13 mouse cellular contexts compared by ENCODE assay signal in genomic region chr17:35190096-35190495, GRCm38 (mm10). TPM values are rescaled to one million over a fixed set of nuclear protein-coding genes. Genes with fewer than 3 reads are reported as not detected.
DNase-seq lines count a peak whose midpoint lies in the region; ATAC-seq and TF ChIP-seq lines count a peak whose summit lies in the region.
"Had no signal": no experiment of that assay in that cellular context is flagged by ENCODE, and none has a peak within 500 bp of the region (broad histone marks: within the 10 kb centered on the region; RNA-seq: fewer than 3 reads in every experiment).

No protein-coding gene starts in this region.

- ATAC-seq in heart, embryonic 16.5 days (replicated peaks; ENCODE audit: extremely low read depth, insufficient read depth, low FRiP score) = no peak
- no peak for ATAC-seq in liver, embryonic 12.5 days

- H3K4me3 ChIP-seq in heart, embryonic 16.5 days (ENCODE audit: low read length) = no peak overlapping the region
- H3K4me3 ChIP-seq in E14TG2a.4 (replicated peaks; ENCODE audit: low read length) = peak overlapping the region; percentile 11; the same call in 1 of the 2 replicates
- no peak overlapping the region for H3K4me3 ChIP-seq in liver, embryonic 12.5 days
- H3K4me3 ChIP-seq in thymus, adult 2 months (ENCODE audit: control insufficient read depth, insufficient read depth, low read length) = no peak overlapping the region
- H3K4me3 ChIP-seq: forebrain, embryonic 10.5 days; hindbrain, embryonic 10.5 days had no signal

- no peak overlapping the region for H3K4me2 ChIP-seq in heart, embryonic 16.5 days (ENCODE audit: low read depth, low read length)
- peak overlapping the region; percentile 40; the same call in 1 of the 2 replicates for H3K4me2 ChIP-seq in liver, embryonic 12.5 days

- no peaks in the 10 kb centered on the region for H3K9me3 ChIP-seq in heart, embryonic 16.5 days (replicated peaks; ENCODE audit: control insufficient read depth, low read length)
- H3K9me3 ChIP-seq in E14TG2a.4 (ENCODE audit: low read length) = no peaks in the 10 kb centered on the region
- no peaks in the 10 kb centered on the region for H3K9me3 ChIP-seq in liver, embryonic 12.5 days (replicated peaks)
- H3K9me3 ChIP-seq: forebrain, embryonic 10.5 days; hindbrain, embryonic 10.5 days had no signal

- peaks cover under 1% of the 10 kb centered on the region for H3K4me1 ChIP-seq in heart, embryonic 16.5 days (ENCODE audit: control insufficient read depth, insufficient read depth, low read length)
- H3K4me1 ChIP-seq in E14TG2a.4 (replicated peaks; ENCODE audit: low read depth, low read length) = peaks cover 63% of the 10 kb centered on the region
- H3K4me1 ChIP-seq in liver, embryonic 12.5 days = peaks cover 48% of the 10 kb centered on the region
- peaks cover 58% of the 10 kb centered on the region for H3K4me1 ChIP-seq in thymus, adult 2 months (replicated peaks; ENCODE audit: control insufficient read depth, insufficient read depth, low read length)

- H3K27me3 ChIP-seq in heart, embryonic 16.5 days (ENCODE audit: control insufficient read depth, insufficient read depth, low read length) = peaks cover 6% of the 10 kb centered on the region
- peaks cover 31% of the 10 kb centered on the region for H3K27me3 ChIP-seq in E14TG2a.4 (ENCODE audit: insufficient read depth, low read length)
- H3K27me3 ChIP-seq in liver, embryonic 12.5 days (replicated peaks) = peaks cover 18% of the 10 kb centered on the region
- no peaks in the 10 kb centered on the region for H3K27me3 ChIP-seq in thymus, adult 2 months (ENCODE audit: control insufficient read depth, insufficient read depth, low read length)

- DNase-seq in heart, postnatal 25 days (ENCODE audit: low spot score) = no peak
- DNase-seq in thymus, adult 2 months = peak; percentile 57
- DNase-seq in gastrocnemius, adult 8-10 months (ENCODE audit: low spot score in 2 of 2) = no peak
- DNase-seq in lung, postnatal 25 days (ENCODE audit: low spot score) = no peak
- DNase-seq in right cerebral cortex, postnatal 36 days (ENCODE audit: low spot score in 2 of 2) = no peak

- H3K9ac ChIP-seq in heart, embryonic 16.5 days (ENCODE audit: low read length) = no peak overlapping the region
- H3K9ac ChIP-seq in liver, embryonic 12.5 days = no peak overlapping the region

- H3K36me3 ChIP-seq in heart, embryonic 16.5 days (ENCODE audit: control insufficient read depth, insufficient read depth) = no peaks in the 10 kb centered on the region
- no peaks in the 10 kb centered on the region for H3K36me3 ChIP-seq in E14TG2a.4 (ENCODE audit: insufficient read depth, low read length)
- H3K36me3 ChIP-seq in liver, embryonic 12.5 days = no peaks in the 10 kb centered on the region
- H3K36me3 ChIP-seq in thymus, adult 2 months (ENCODE audit: control insufficient read depth, insufficient read depth, low read length) = no peaks in the 10 kb centered on the region
- H3K36me3 ChIP-seq: forebrain, embryonic 10.5 days; hindbrain, embryonic 10.5 days had no signal

- TF ChIP-seq CTCF in E14TG2a.4 (conservative IDR thresholded peaks at IDR 0.05; ENCODE audit: low read length) = no peak
- TF ChIP-seq CTCF in thymus, adult 2 months (IDR thresholded peaks at IDR 0.05; ENCODE audit: borderline replicate concordance, control insufficient read depth, extremely low read depth, insufficient read depth, low read length, poor library complexity) = no peak

- intact Hi-C loops in heart, postnatal 25 days (cut with DNase I) = no loop called here

- WGBS in heart, embryonic 16.5 days = 56% methylated on average over 4 of the region's 4 CpGs
- WGBS in liver, embryonic 12.5 days (ENCODE audit: insufficient replicate concordance) = 18% methylated on average over 4 of the region's 4 CpGs
- 9% methylated on average over 4 of the region's 4 CpGs for WGBS in thymus, adult 2 months

- peak overlapping the region; percentile 8; the same call in 1 of the 2 replicates for H3K27ac ChIP-seq in heart, embryonic 16.5 days (ENCODE audit: low read length)
- H3K27ac ChIP-seq in liver, embryonic 12.5 days = peak overlapping the region; percentile 72
- peak overlapping the region; percentile 97 for H3K27ac ChIP-seq in thymus, adult 2 months (ENCODE audit: control insufficient read depth, insufficient read depth, low read length)
- H3K27ac ChIP-seq: forebrain, embryonic 10.5 days; hindbrain, embryonic 10.5 days had no signal

- TF ChIP-seq POLR2A in thymus, adult 2 months (IDR thresholded peaks at IDR 0.05; ENCODE audit: control insufficient read depth, extremely low read depth, insufficient read depth, low read length, poor library complexity) = no peak

RNA-seq across cellular contexts. Expression of gene Lst1, which starts 1.9 kb away (rescaled TPM):
- 7.9 and 8.2 TPM in 2 replicates for polyA plus RNA-seq in heart, embryonic 16.5 days (2015; fragmentation: Nextera tagmentation; extraction: Ambion mirVana)
- 1 to 10 TPM; 2.7 to 5.3 TPM for total RNA-seq in heart, postnatal 25 days (2021)
- polyA plus RNA-seq in liver, embryonic 12.5 days (2016; fragmentation: Nextera tagmentation; extraction: Ambion mirVana) = 20.8 and 23.7 TPM in 2 replicates
- 30.7 and 49.6 TPM in 2 replicates for polyA plus RNA-seq in thymus, adult 2 months (2012; rRNA removed)
- total RNA-seq in gastrocnemius, adult 8-10 months (2022) = under 1 TPM in 2 of 4 experiments, not detected in 2; 0.73 to 0.92 TPM

RNA-seq across cellular contexts. Expression of gene Ltb, which starts 4.1 kb away (rescaled TPM):
- polyA plus RNA-seq in heart, embryonic 16.5 days (2015; fragmentation: Nextera tagmentation; extraction: Ambion mirVana) = 3.5 and 6.4 TPM in 2 replicates
- total RNA-seq in heart, postnatal 25 days (2021) = 1 to 10 TPM; 1.4 to 1.8 TPM
- polyA plus RNA-seq in liver, embryonic 12.5 days (2016; fragmentation: Nextera tagmentation; extraction: Ambion mirVana) = 1.2 and 1.3 TPM in 2 replicates
- 358 and 375 TPM in 2 replicates for polyA plus RNA-seq in thymus, adult 2 months (2012; rRNA removed)
- total RNA-seq in gastrocnemius, adult 8-10 months (2022) = not detected
- polyA plus RNA-seq: C2C12 had no signal

RNA-seq across cellular contexts. Expression of gene Tnf, which starts 11.7 kb away (rescaled TPM):
- 0.20 and 0.33 TPM in 2 replicates for polyA plus RNA-seq in heart, embryonic 16.5 days (2015; fragmentation: Nextera tagmentation; extraction: Ambion mirVana)
- under 1 TPM; 0.56 to 0.60 TPM for total RNA-seq in heart, postnatal 25 days (2021)
- 0.33 and 0.36 TPM in 2 replicates for polyA plus RNA-seq in liver, embryonic 12.5 days (2016; fragmentation: Nextera tagmentation; extraction: Ambion mirVana)
- 11.3 and 11.4 TPM in 2 replicates for polyA plus RNA-seq in thymus, adult 2 months (2012; rRNA removed)
- under 1 TPM in 1 of 4 experiments, not detected in 3; 0.31 TPM for total RNA-seq in gastrocnemius, adult 8-10 months (2022)
- polyA plus RNA-seq: C2C12; hindbrain, embryonic 10.5 days had no signal

RNA-seq across cellular contexts. Expression of gene Aif1, which starts 14.2 kb away (rescaled TPM):
- 6.0 and 10.9 TPM in 2 replicates for polyA plus RNA-seq in heart, embryonic 16.5 days (2015; fragmentation: Nextera tagmentation; extraction: Ambion mirVana)
- 1 to 10 TPM; 2.3 to 3.5 TPM for total RNA-seq in heart, postnatal 25 days (2021)
- polyA plus RNA-seq in liver, embryonic 12.5 days (2016; fragmentation: Nextera tagmentation; extraction: Ambion mirVana) = 10.5 and 11.6 TPM in 2 replicates
- polyA plus RNA-seq in thymus, adult 2 months (2012; rRNA removed) = 5.4 and 8.9 TPM in 2 replicates
- total RNA-seq in gastrocnemius, adult 8-10 months (2022) = under 1 TPM in 2 of 4 experiments, not detected in 2; 0.52 to 0.72 TPM
- polyA plus RNA-seq: C2C12 had no signal

RNA-seq across cellular contexts. Expression of gene Lta, which starts 15.1 kb away (rescaled TPM):
- polyA plus RNA-seq in heart, embryonic 16.5 days (2015; fragmentation: Nextera tagmentation; extraction: Ambion mirVana) = 0.27 and 0.79 TPM in 2 replicates
- total RNA-seq in heart, postnatal 25 days (2021) = not detected
- 0.12 TPM in 1 of 2 replicates, not detected in the other for polyA plus RNA-seq in liver, embryonic 12.5 days (2016; fragmentation: Nextera tagmentation; extraction: Ambion mirVana)
- 14.4 and 14.5 TPM in 2 replicates for polyA plus RNA-seq in thymus, adult 2 months (2012; rRNA removed)
- total RNA-seq in gastrocnemius, adult 8-10 months (2022) = under 1 TPM; 0.53 to 0.76 (median 0.65) TPM
- polyA plus RNA-seq: forebrain, embryonic 10.5 days; hindbrain, embryonic 10.5 days; kidney, embryonic 16.5 days; lung, embryonic 16.5 days had no signal

Comparison
In these comparisons a context has a peak if more than half of its experiments do, and no peak if none do; other contexts are left out.
1. H3K27ac ChIP-seq: peak in every context shown above with its lines; median percentile 97 in thymus, adult 2 months; 72 in liver, embryonic 12.5 days; 8 in heart, embryonic 16.5 days.
2. RNA of gene Ltb, which starts 4.1 kb away (polyA plus RNA-seq): 358 to 375 TPM in thymus, adult 2 months; 3.5 to 6.4 TPM in heart, embryonic 16.5 days and 1.2 to 1.3 TPM in liver, embryonic 12.5 days; every median in the first group is over 10 times any median in the second.